Mouse (Mus musculus) megakaryocyte, embryonic 14.5 days (primary cell): ENCODE results near the gene Pde4a. TPM values are rescaled to one million over a fixed set of nuclear protein-coding genes. Genes with fewer than 3 reads are reported as not detected.
"Not testable (repeated sequence)": the region's sequence is repeated elsewhere in the genome, so short reads cannot be mapped to it uniquely, and the experiment has no call there.

Experiments
- H3K27me3 ChIP-seq: replicated peaks from 2 replicates; pipeline ENCODE3; 2012; ENCODE audit warnings: inconsistent platforms
- H3K36me3 ChIP-seq: replicated peaks from 2 replicates; pipeline ENCODE3; 2012; ENCODE audit warnings: low read length, inconsistent platforms, mixed read lengths
- H3K4me1 ChIP-seq: 2 replicates; pipeline ENCODE4 v1.6.1; 2012; ENCODE audit warnings: inconsistent platforms
- H3K4me3 ChIP-seq: replicated peaks from 2 replicates; pipeline ENCODE3; 2012; ENCODE audit warnings: moderate library complexity, mild to moderate bottlenecking, inconsistent platforms
- H3K9me3 ChIP-seq: 2 replicates; pipeline ENCODE4 v1.6.1; 2012; ENCODE audit warnings: inconsistent platforms
- FLI1 ChIP-seq: IDR thresholded peaks from 2 replicates; pipeline ENCODE4 v1.6.1; 2012; ENCODE audit warnings: low read length, inconsistent platforms, mixed read lengths
- GATA1 ChIP-seq: IDR thresholded peaks from 3 replicates; pipeline ENCODE4 v1.6.1; 2012; ENCODE audit warnings: mixed read lengths, low read length, inconsistent platforms, borderline replicate concordance
- polyA plus RNA-seq: library from polyadenylated mRNA; stranded (reverse); fragments of >175 nt; gene quantifications from 2 replicates; pipeline ENCODE4 v1.2.3, GENCODE M21; 2012; ENCODE audit warnings: low replicate concordance; ENCODE audit not compliant: insufficient read depth

The Pde4a gene
- polyA plus RNA-seq, 1 experiment: 8.2 TPM

GRCm38 (mm10) chr9:21181421-21182220, 16.1 kb downstream of the Pde4a start:
- TF ChIP-seq FLI1: no peak
- Histone ChIP-seq H3K4me1 (peaks cover 66% of the 10 kb centered on the region), H3K36me3 (peaks cover 13% of the 10 kb centered on the region), H3K4me3 (peak overlapping the region; percentile 93), H3K9me3 (no peaks in the 10 kb centered on the region), H3K27me3 (no peaks in the 10 kb centered on the region)

GRCm38 (mm10) chr9:21183421-21183820, 17.9 kb downstream of the Pde4a start:
- H3K4me1 ChIP-seq: peaks cover 68% of the 10 kb centered on the region
- no peaks in the 10 kb centered on the region for H3K9me3 ChIP-seq
- H3K4me3 ChIP-seq: peak overlapping the region; percentile 91
- peaks cover 14% of the 10 kb centered on the region for H3K36me3 ChIP-seq
- no peaks in the 10 kb centered on the region for H3K27me3 ChIP-seq
- no peak for TF ChIP-seq GATA1
- peak; percentile 60; the same call in 1 of the 2 replicates for TF ChIP-seq FLI1

GRCm38 (mm10) chr9:21183905-21184413, 18.4 kb downstream of the Pde4a start:
- no peak for TF ChIP-seq FLI1
- TF ChIP-seq GATA1: no peak
- Histone ChIP-seq H3K36me3 (peaks cover 16% of the 10 kb centered on the region), H3K4me3 (peak overlapping the region; percentile 91), H3K27me3 (no peaks in the 10 kb centered on the region), H3K4me1 (peaks cover 68% of the 10 kb centered on the region), H3K9me3 (no peaks in the 10 kb centered on the region)

GRCm38 (mm10) chr9:21184733-21185132, 19.2 kb downstream of the Pde4a start:
- Histone ChIP-seq H3K4me3 (peak overlapping the region; percentile 91), H3K27me3 (no peaks in the 10 kb centered on the region), H3K9me3 (no peaks in the 10 kb centered on the region), H3K4me1 (peaks cover 68% of the 10 kb centered on the region), H3K36me3 (peaks cover 16% of the 10 kb centered on the region)
- no peak for TF ChIP-seq GATA1
- no peak for TF ChIP-seq FLI1

GRCm38 (mm10) chr9:21185436-21185835, 19.9 kb downstream of the Pde4a start:
- TF ChIP-seq GATA1 (no peak), FLI1 (no peak)
- peaks cover 16% of the 10 kb centered on the region for H3K36me3 ChIP-seq
- H3K4me1 ChIP-seq: peaks cover 64% of the 10 kb centered on the region
- no peaks in the 10 kb centered on the region for H3K27me3 ChIP-seq
- H3K4me3 ChIP-seq: no peak overlapping the region
- no peaks in the 10 kb centered on the region for H3K9me3 ChIP-seq

- peaks cover 28% of the 10 kb centered on the region for H3K4me1 ChIP-seq
- H3K9me3 ChIP-seq: no peaks in the 10 kb centered on the region
- H3K27me3 ChIP-seq: peaks cover 2% of the 10 kb centered on the region
- peaks cover 54% of the 10 kb centered on the region for H3K36me3 ChIP-seq
- H3K4me3 ChIP-seq: no peak overlapping the region
- no peak for TF ChIP-seq FLI1
Observed at GRCm38 (mm10) chr9:21189905-21190304, 24.4 kb downstream of the Pde4a start.

- H3K4me3 ChIP-seq: no peak overlapping the region
- peaks cover 2% of the 10 kb centered on the region for H3K27me3 ChIP-seq
- no peaks in the 10 kb centered on the region for H3K9me3 ChIP-seq
- TF ChIP-seq FLI1 (no peak), GATA1 (no peak)
- H3K4me1 ChIP-seq: peaks cover 28% of the 10 kb centered on the region
- peaks cover 49% of the 10 kb centered on the region for H3K36me3 ChIP-seq
Observed at GRCm38 (mm10) chr9:21190670-21191069, 25.2 kb downstream of the Pde4a start.

- peaks cover 65% of the 10 kb centered on the region for H3K36me3 ChIP-seq
- H3K4me3 ChIP-seq: no peak overlapping the region
- H3K27me3 ChIP-seq: peaks cover 2% of the 10 kb centered on the region
- no peaks in the 10 kb centered on the region for H3K9me3 ChIP-seq
- TF ChIP-seq FLI1 (no peak), GATA1 (no peak)
- peaks cover 33% of the 10 kb centered on the region for H3K4me1 ChIP-seq
Observed at GRCm38 (mm10) chr9:21193786-21194185, 28.3 kb downstream of the Pde4a start.

- Histone ChIP-seq H3K9me3 (no peaks in the 10 kb centered on the region), H3K4me1 (peaks cover 33% of the 10 kb centered on the region), H3K36me3 (peaks cover 76% of the 10 kb centered on the region), H3K4me3 (no peak overlapping the region), H3K27me3 (peaks cover 2% of the 10 kb centered on the region)
- TF ChIP-seq FLI1: no peak
- no peak for TF ChIP-seq GATA1
Observed at GRCm38 (mm10) chr9:21194787-21195493, 29.4 kb downstream of the Pde4a start.

GRCm38 (mm10) chr9:21195736-21196505, 30.4 kb downstream of the Pde4a start:
- H3K27me3 ChIP-seq, H3K4me3 ChIP-seq, H3K9me3 ChIP-seq: not testable (repeated sequence)
- H3K36me3 ChIP-seq: peaks cover 85% of the 10 kb centered on the region
- H3K4me1 ChIP-seq: peaks cover 33% of the 10 kb centered on the region
